Mouse (Mus musculus): ENCODE data around the gene Mesd. TPM values are rescaled to one million over a fixed set of nuclear protein-coding genes. Genes with fewer than 3 reads are reported as not detected.
"Not testable (repeated sequence)": the region's sequence is repeated elsewhere in the genome, so short reads cannot be mapped to it uniquely, and the experiment has no call there.

Mesd gene
- polyA plus RNA-seq, 1 experiment from 2014 or later = 71.8 TPM

GRCm38 (mm10) chr7:83883276-83884020 is 818 bp upstream of the Mesd start:
- peaks cover 56% of the 10 kb centered on the region for H3K4me1 ChIP-seq (replicated peaks)
- H3K4me3 ChIP-seq = peak overlapping the region; percentile 87
- peak overlapping the region; percentile 95 for H3K27ac ChIP-seq (replicated peaks)
- WGBS = under 1% methylated on average over 53 of the region's 91 CpGs
- peak overlapping the region; percentile 96 for H3K9ac ChIP-seq
- no peaks in the 10 kb centered on the region for H3K27me3 ChIP-seq
- H3K4me2 ChIP-seq = peak overlapping the region; percentile 90
- H3K36me3 ChIP-seq = peaks cover 11% of the 10 kb centered on the region
- 0 out of 2 replicates have a peak, but pooled peaks cover 3% of the 10 kb centered on the region for H3K9me3 ChIP-seq
- ATAC-seq (ENCODE audit: low read depth) = peak; percentile 72

GRCm38 (mm10) chr7:83884921-83885532 is 761 bp downstream of the Mesd start:
- Histone ChIP-seq H3K4me3 (peak overlapping the region; percentile 87), H3K4me2 (peak overlapping the region; percentile 90), H3K9me3 (0 out of 2 replicates have a peak, but pooled peaks cover 3% of the 10 kb centered on the region), H3K27me3 (no peaks in the 10 kb centered on the region), H3K36me3 (peaks cover 11% of the 10 kb centered on the region), H3K9ac (peak overlapping the region; percentile 96), H3K27ac (replicated peaks) (peak overlapping the region; percentile 95), H3K4me1 (replicated peaks) (peaks cover 40% of the 10 kb centered on the region)
- WGBS = 41% methylated on average over 6 of the region's 6 CpGs
- ATAC-seq (ENCODE audit: low read depth) = no peak

GRCm38 (mm10) chr7:83885835-83886234 is 1.6 kb downstream of the Mesd start:
- no peak overlapping the region for H3K9ac ChIP-seq
- no peak overlapping the region for H3K27ac ChIP-seq (replicated peaks)
- no peak overlapping the region for H3K4me2 ChIP-seq
- 93% methylated on average over 4 of the region's 4 CpGs for WGBS
- peaks cover 32% of the 10 kb centered on the region for H3K4me1 ChIP-seq (replicated peaks)
- no peak for ATAC-seq (ENCODE audit: low read depth)
- H3K4me3 ChIP-seq = no peak overlapping the region
- peaks cover 11% of the 10 kb centered on the region for H3K36me3 ChIP-seq
- H3K27me3 ChIP-seq = no peaks in the 10 kb centered on the region
- H3K9me3 ChIP-seq = 0 out of 2 replicates have a peak, but pooled peaks cover 3% of the 10 kb centered on the region

GRCm38 (mm10) chr7:83886366-83887129 is 2.3 kb downstream of the Mesd start:
- peaks cover 25% of the 10 kb centered on the region for H3K4me1 ChIP-seq (replicated peaks)
- 95% methylated on average over 6 of the region's 6 CpGs for WGBS
- H3K9ac ChIP-seq = no peak overlapping the region
- ATAC-seq (ENCODE audit: low read depth) = no peak
- H3K9me3 ChIP-seq = 0 out of 2 replicates have a peak, but pooled peaks cover 3% of the 10 kb centered on the region
- H3K4me2 ChIP-seq = no peak overlapping the region
- H3K27me3 ChIP-seq = no peaks in the 10 kb centered on the region
- H3K27ac ChIP-seq (replicated peaks) = no peak overlapping the region
- peaks cover 11% of the 10 kb centered on the region for H3K36me3 ChIP-seq
- no peak overlapping the region for H3K4me3 ChIP-seq

- Histone ChIP-seq H3K27me3 (no peaks in the 10 kb centered on the region), H3K4me3 (no peak overlapping the region), H3K4me2 (no peak overlapping the region), H3K9ac (no peak overlapping the region), H3K9me3 (0 out of 2 replicates have a peak, but pooled peaks cover 3% of the 10 kb centered on the region), H3K4me1 (replicated peaks) (peaks cover 26% of the 10 kb centered on the region), H3K36me3 (0 out of 2 replicates have a peak, but pooled peaks cover under 1% of the 10 kb centered on the region), H3K27ac (replicated peaks) (no peak overlapping the region)
- WGBS = 73% methylated on average over 3 of the region's 3 CpGs
- no peak for ATAC-seq (ENCODE audit: low read depth)
Measured at GRCm38 (mm10) chr7:83889383-83889782, 5.1 kb downstream of the Mesd start.

GRCm38 (mm10) chr7:83889946-83890345 is 5.7 kb downstream of the Mesd start:
- 90% methylated on average over 5 of the region's 5 CpGs for WGBS
- not testable (repeated sequence) for H3K36me3 ChIP-seq; H3K4me3 ChIP-seq; ATAC-seq (ENCODE audit: low read depth); H3K27ac ChIP-seq (replicated peaks); H3K27me3 ChIP-seq; H3K9me3 ChIP-seq; H3K4me2 ChIP-seq; H3K9ac ChIP-seq
- peaks cover 26% of the 10 kb centered on the region for H3K4me1 ChIP-seq (replicated peaks)

- no peaks in the 10 kb centered on the region for H3K9me3 ChIP-seq
- H3K4me2 ChIP-seq = peak overlapping the region; percentile 77
- peaks cover 18% of the 10 kb centered on the region for H3K36me3 ChIP-seq
- H3K4me1 ChIP-seq (replicated peaks) = peaks cover 32% of the 10 kb centered on the region
- H3K27ac ChIP-seq (replicated peaks) = peak overlapping the region; percentile 83
- H3K9ac ChIP-seq = peak overlapping the region; percentile 80
- peak overlapping the region; percentile 70 for H3K4me3 ChIP-seq
- ATAC-seq (ENCODE audit: low read depth) = peak; percentile 98
- 3% methylated on average over 44 of the region's 44 CpGs for WGBS
- no peaks in the 10 kb centered on the region for H3K27me3 ChIP-seq
Measured at GRCm38 (mm10) chr7:83891433-83892332, 7.4 kb downstream of the Mesd start.

GRCm38 (mm10) chr7:83892333-83892669 is 8.0 kb downstream of the Mesd start:
- Histone ChIP-seq H3K9me3 (no peaks in the 10 kb centered on the region), H3K27ac (replicated peaks) (peak overlapping the region; percentile 83), H3K9ac (peak overlapping the region; percentile 80), H3K27me3 (no peaks in the 10 kb centered on the region), H3K36me3 (peaks cover 22% of the 10 kb centered on the region), H3K4me2 (peak overlapping the region; percentile 77), H3K4me3 (peak overlapping the region; percentile 70), H3K4me1 (replicated peaks) (peaks cover 32% of the 10 kb centered on the region)
- under 1% methylated on average over 21 of the region's 21 CpGs for WGBS
- ATAC-seq (ENCODE audit: low read depth) = peak; percentile 24

- Histone ChIP-seq H3K36me3 (peaks cover 42% of the 10 kb centered on the region), H3K27me3 (no peaks in the 10 kb centered on the region), H3K27ac (replicated peaks) (no peak overlapping the region), H3K4me2 (no peak overlapping the region), H3K4me1 (replicated peaks) (peaks cover 32% of the 10 kb centered on the region), H3K9me3 (no peaks in the 10 kb centered on the region), H3K9ac (no peak overlapping the region), H3K4me3 (no peak overlapping the region)
- ATAC-seq (ENCODE audit: low read depth) = no peak
- 85% methylated on average over 1 of the region's 1 CpGs for WGBS
Measured at GRCm38 (mm10) chr7:83894348-83894747, 10.1 kb downstream of the Mesd start.

GRCm38 (mm10) chr7:83896077-83896740 is 11.9 kb downstream of the Mesd start:
- Histone ChIP-seq H3K4me3 (no peak overlapping the region), H3K27ac (replicated peaks) (no peak overlapping the region), H3K36me3 (peaks cover 57% of the 10 kb centered on the region), H3K9me3 (no peaks in the 10 kb centered on the region), H3K9ac (no peak overlapping the region), H3K4me1 (replicated peaks) (peaks cover 32% of the 10 kb centered on the region), H3K4me2 (no peak overlapping the region), H3K27me3 (no peaks in the 10 kb centered on the region)
- no peak for ATAC-seq (ENCODE audit: low read depth)
- WGBS = 94% methylated on average over 5 of the region's 5 CpGs

GRCm38 (mm10) chr7:83898267-83898666 is 14.0 kb downstream of the Mesd start:
- H3K4me1 ChIP-seq (replicated peaks) = peaks cover 24% of the 10 kb centered on the region
- no peak overlapping the region for H3K4me2 ChIP-seq
- H3K36me3 ChIP-seq = peaks cover 66% of the 10 kb centered on the region
- no peaks in the 10 kb centered on the region for H3K9me3 ChIP-seq
- ATAC-seq (ENCODE audit: low read depth) = no peak
- no peak overlapping the region for H3K27ac ChIP-seq (replicated peaks)
- no peak overlapping the region for H3K4me3 ChIP-seq
- 93% methylated on average over 11 of the region's 11 CpGs for WGBS
- H3K9ac ChIP-seq = no peak overlapping the region
- H3K27me3 ChIP-seq = no peaks in the 10 kb centered on the region
